Mouse (Mus musculus): ENCODE results near the gene Wdr77. TPM values are rescaled to one million over a fixed set of nuclear protein-coding genes. Genes with fewer than 3 reads are reported as not detected.
A peak's percentile ranks its signal among the peaks of the same experiment; 100 is the strongest.
"Not testable (repeated sequence)": the region's sequence is repeated elsewhere in the genome, so short reads cannot be mapped to it uniquely, and the experiment has no call there.

The Wdr77 gene
- polyA plus RNA-seq, 1 experiment from 2014 or later: 52.7 TPM

DNA sequence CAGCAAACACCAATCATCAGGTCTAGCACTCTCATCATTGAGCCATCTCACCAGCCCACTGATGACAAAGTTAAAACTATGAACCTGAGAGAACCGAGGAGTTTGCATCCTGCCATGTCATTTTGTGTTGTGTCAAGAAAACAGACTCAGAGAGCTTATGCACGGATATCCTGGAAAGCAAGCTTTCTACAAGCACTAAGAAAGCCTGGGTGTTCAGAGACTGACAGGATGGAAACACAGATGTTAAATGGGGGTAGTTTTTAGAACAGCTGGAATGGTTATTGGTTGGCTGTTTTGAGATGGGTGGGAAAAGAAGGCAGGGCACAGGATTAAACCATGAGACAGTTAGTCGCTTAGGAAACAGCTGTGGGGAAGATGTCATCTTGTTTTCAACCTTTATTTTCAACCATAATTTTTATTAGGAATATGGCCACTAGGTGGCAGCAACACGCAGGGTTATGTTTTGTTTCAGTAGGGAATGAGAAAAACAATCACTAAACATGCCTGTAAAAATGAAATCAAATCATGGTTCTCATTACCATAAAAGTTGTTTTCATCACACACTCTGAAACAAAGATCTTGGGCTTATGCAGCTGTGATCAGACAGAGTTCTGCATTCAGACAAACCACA is 32.6 kb downstream of the Wdr77 start:
- TF ChIP-seq EP300 (optimal IDR thresholded peaks at IDR 0.05): no peak
- TF ChIP-seq CTCF (IDR thresholded peaks at IDR 0.05; ENCODE audit: low read depth): peak; percentile 84
- Histone ChIP-seq H3K36me3 (ENCODE audit: control insufficient read depth, insufficient read depth, low read length) (no peaks in the 10 kb centered on the region), H3K27me3 (ENCODE audit: control insufficient read depth, insufficient read depth, low read length) (no peaks in the 10 kb centered on the region), H3K27ac (replicated peaks) (no peak overlapping the region), H3K9me3 (ENCODE audit: control insufficient read depth, low read length) (no peaks in the 10 kb centered on the region), H3K4me2 (replicated peaks; ENCODE audit: low read depth) (no peak overlapping the region), H3K4me1 (replicated peaks; ENCODE audit: control insufficient read depth, insufficient read depth) (no peaks in the 10 kb centered on the region), H3K4me3 (ENCODE audit: low read depth, low read length) (no peak overlapping the region), H3K9ac (ENCODE audit: low read length) (no peak overlapping the region)
- WGBS: 26% methylated on average over 4 of the region's 4 CpGs
- ATAC-seq (ENCODE audit: low FRiP score, low TSS enrichment) (no peak), DNase-seq (ENCODE audit: low spot score) (peak; percentile 42)

DNA sequence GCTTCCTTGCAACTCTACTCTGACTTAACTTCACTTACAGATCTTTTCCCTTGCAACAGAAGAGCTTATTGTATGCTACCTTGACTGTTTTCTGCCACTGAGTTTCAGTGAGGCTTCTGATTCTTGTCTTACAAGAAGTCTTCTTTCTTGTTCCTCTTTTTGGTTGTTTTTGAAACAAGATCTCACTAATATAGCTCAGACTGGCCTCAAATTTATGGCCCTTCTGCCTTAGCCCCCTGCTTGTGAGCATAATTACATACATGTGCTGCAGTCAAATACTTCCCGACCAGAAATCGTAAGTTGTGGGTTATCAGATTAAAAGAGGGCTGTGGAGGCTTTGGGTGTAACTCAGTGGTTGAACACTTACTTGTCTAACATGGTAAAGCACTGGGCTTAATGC is 35.6 kb downstream of the Wdr77 start:
- no peak for ATAC-seq (ENCODE audit: low FRiP score, low TSS enrichment)
- Histone ChIP-seq H3K9ac (ENCODE audit: low read length) (no peak overlapping the region), H3K36me3 (ENCODE audit: control insufficient read depth, insufficient read depth, low read length) (no peaks in the 10 kb centered on the region), H3K4me1 (replicated peaks; ENCODE audit: control insufficient read depth, insufficient read depth) (no peaks in the 10 kb centered on the region), H3K4me2 (replicated peaks; ENCODE audit: low read depth) (no peak overlapping the region), H3K27ac (replicated peaks) (no peak overlapping the region), H3K9me3 (ENCODE audit: control insufficient read depth, low read length) (no peaks in the 10 kb centered on the region), H3K27me3 (ENCODE audit: control insufficient read depth, insufficient read depth, low read length) (no peaks in the 10 kb centered on the region), H3K4me3 (ENCODE audit: low read depth, low read length) (no peak overlapping the region)
- WGBS: 50% methylated on average over 2 of the region's 2 CpGs
- DNase-seq (ENCODE audit: low spot score): no peak
- TF ChIP-seq CTCF (IDR thresholded peaks at IDR 0.05; ENCODE audit: low read depth): no peak

DNA sequence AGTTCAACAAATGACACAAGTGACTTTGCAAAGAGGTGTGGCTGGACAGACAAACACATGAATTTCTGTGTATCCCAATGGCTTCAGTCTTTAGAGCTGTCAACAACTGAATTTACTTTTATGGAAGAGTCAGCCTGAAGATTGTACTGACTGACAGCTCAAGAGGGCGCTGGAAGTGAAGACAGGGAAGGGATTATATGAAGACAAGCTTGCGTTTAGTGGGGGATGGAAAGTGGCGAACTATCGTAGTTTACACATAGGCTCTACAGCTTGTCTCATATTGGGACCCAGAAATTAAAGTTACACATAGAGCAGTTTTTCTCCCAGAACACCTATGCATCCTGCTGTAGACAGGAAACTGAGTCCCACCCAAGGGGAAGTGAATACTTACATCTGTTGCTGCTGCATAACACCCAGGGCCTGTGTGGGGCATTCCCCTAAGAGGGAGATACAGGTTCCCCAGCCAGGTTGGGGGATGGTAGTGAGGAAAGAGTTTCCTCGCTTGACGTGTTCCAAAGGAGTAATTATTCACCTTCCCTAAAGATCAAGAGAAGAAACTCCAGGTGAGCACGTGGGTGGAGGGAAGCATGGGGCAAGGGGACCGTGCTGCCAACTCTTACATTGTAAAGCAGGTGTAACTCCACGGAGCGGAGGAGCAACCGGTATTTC is 41.7 kb downstream of the Wdr77 start:
- 19% methylated on average over 11 of the region's 11 CpGs for WGBS
- no peak overlapping the region for H3K9ac ChIP-seq (ENCODE audit: low read length)
- H3K4me1 ChIP-seq (replicated peaks; ENCODE audit: control insufficient read depth, insufficient read depth): no peaks in the 10 kb centered on the region; the same call in 1 of the 2 replicates
- TF ChIP-seq EP300 (optimal IDR thresholded peaks at IDR 0.05) (no peak), CTCF (IDR thresholded peaks at IDR 0.05; ENCODE audit: low read depth) (no peak)
- no peak overlapping the region; the same call in 1 of the 2 replicates for H3K4me2 ChIP-seq (replicated peaks; ENCODE audit: low read depth)
- ATAC-seq (ENCODE audit: low FRiP score, low TSS enrichment) (no peak), DNase-seq (ENCODE audit: low spot score) (no peak)
- no peak overlapping the region for H3K27ac ChIP-seq (replicated peaks)
- no peaks in the 10 kb centered on the region for H3K9me3 ChIP-seq (ENCODE audit: control insufficient read depth, low read length)
- H3K36me3 ChIP-seq (ENCODE audit: control insufficient read depth, insufficient read depth, low read length): no peaks in the 10 kb centered on the region
- H3K4me3 ChIP-seq (ENCODE audit: low read depth, low read length): no peak overlapping the region
- no peaks in the 10 kb centered on the region for H3K27me3 ChIP-seq (ENCODE audit: control insufficient read depth, insufficient read depth, low read length)

DNA sequence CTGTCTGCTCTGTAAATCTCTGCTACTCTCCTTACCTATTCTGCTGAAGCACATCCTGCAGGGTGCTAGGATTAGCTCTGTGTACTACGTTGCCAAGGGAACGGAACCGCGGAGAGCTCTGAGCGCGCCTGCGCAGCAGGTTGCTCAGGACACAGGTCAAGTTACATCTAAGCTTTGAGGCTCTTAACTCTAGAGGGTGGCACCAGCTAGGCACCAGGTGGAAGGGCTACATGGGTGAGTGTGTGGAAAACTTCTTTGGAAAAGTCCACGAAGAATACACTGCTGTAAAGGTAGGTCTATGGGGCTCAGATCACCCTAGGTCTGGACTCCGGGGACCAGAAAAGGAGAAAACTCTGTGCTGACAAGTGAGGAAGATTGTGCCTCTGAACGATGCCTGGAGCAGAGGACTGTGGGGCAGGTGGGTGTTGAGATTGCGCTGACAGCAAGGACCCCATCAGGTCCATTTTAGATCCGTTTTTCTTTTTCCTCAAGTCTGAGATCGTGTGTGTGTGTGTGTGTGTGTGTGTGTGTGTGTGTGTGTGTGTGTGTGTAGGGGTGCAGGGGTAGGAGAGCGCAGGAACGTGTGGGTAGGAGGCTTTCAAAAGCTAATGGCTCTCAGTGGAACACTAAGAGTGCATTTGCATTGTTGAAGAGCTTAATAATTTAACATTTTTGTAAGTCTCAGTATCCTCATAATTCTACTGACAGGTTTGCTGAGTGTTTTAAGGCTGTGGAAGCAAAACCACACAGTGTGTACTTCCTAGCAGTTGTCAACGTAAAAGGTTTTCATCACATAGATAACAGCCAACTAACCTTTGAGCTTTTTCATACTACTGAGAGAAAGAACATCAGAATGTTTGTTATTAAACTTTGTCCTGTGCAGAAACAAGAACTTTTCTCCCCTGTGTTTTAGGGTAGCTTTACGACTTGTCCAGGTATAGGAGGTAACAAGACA is 42.5 kb downstream of the Wdr77 start:
- H3K4me2 ChIP-seq (replicated peaks; ENCODE audit: low read depth): no peak overlapping the region; the same call in 1 of the 2 replicates
- H3K27me3 ChIP-seq (ENCODE audit: control insufficient read depth, insufficient read depth, low read length): no peaks in the 10 kb centered on the region
- H3K27ac ChIP-seq (replicated peaks): no peak overlapping the region
- ATAC-seq (ENCODE audit: low FRiP score, low TSS enrichment) (peak; percentile 88), DNase-seq (ENCODE audit: low spot score) (peak; percentile 67)
- WGBS: 18% methylated on average over 17 of the region's 17 CpGs
- no peaks in the 10 kb centered on the region; the same call in 1 of the 2 replicates for H3K4me1 ChIP-seq (replicated peaks; ENCODE audit: control insufficient read depth, insufficient read depth)
- no peak for TF ChIP-seq EP300 (optimal IDR thresholded peaks at IDR 0.05)
- no peaks in the 10 kb centered on the region for H3K9me3 ChIP-seq (ENCODE audit: control insufficient read depth, low read length)
- H3K4me3 ChIP-seq (ENCODE audit: low read depth, low read length): no peak overlapping the region
- no peak overlapping the region for H3K9ac ChIP-seq (ENCODE audit: low read length)
- no peaks in the 10 kb centered on the region for H3K36me3 ChIP-seq (ENCODE audit: control insufficient read depth, insufficient read depth, low read length)

DNA sequence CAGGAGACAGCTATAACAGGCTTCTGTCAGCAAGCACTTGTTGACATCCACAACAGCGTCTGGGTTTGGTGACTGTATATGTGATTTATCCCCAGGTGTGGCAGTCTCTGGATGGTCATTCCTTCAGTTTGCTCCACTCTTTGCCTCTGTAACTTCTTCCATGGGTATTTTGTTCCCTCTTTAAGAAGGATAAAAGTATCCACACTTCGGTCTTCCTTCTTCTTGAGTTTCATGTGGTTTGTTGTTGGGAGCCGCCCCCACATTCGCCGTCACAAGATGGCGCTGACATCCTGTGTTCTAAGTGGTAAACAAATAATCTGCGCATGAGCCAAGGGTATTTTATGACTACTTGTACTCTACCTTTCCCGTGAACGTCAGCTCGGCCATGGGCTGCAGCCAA is 44.2 kb downstream of the Wdr77 start:
- not testable (repeated sequence) for H3K9me3 ChIP-seq (ENCODE audit: control insufficient read depth, low read length); H3K9ac ChIP-seq (ENCODE audit: low read length); H3K27ac ChIP-seq (replicated peaks); H3K27me3 ChIP-seq (ENCODE audit: control insufficient read depth, insufficient read depth, low read length); H3K36me3 ChIP-seq (ENCODE audit: control insufficient read depth, insufficient read depth, low read length); DNase-seq (ENCODE audit: low spot score); H3K4me2 ChIP-seq (replicated peaks; ENCODE audit: low read depth); H3K4me1 ChIP-seq (replicated peaks; ENCODE audit: control insufficient read depth, insufficient read depth); ATAC-seq (ENCODE audit: low FRiP score, low TSS enrichment); H3K4me3 ChIP-seq (ENCODE audit: low read depth, low read length)
- WGBS: 60% methylated on average over 10 of the region's 10 CpGs

Measured in stomach, postnatal 0 days (tissue).